Mouse (Mus musculus) hindbrain, embryonic 12.5 days (tissue): ENCODE measurements at regions not wholly inside any gene's neighbourhood (a gene's known extent, or its start where the extent isn't known, plus 50 kb on each side); places are given as distances from the start of the nearest gene placed in this dataset.
A peak's percentile ranks its signal among the peaks of the same experiment; 100 is the strongest.

Source experiments
- ATAC-seq: fragments of 200-750 bp; cut with Nextera tagmentation; 2 replicates; pipeline ENCODE4 v1.8.0; 2017; ENCODE audit warnings: moderate TSS enrichment; ENCODE audit not compliant: low FRiP score
- H3K27ac ChIP-seq: fragments of 300-500 bp; sonication (generic); 2 replicates; pipeline ENCODE4 v1.5.1; 2016; ENCODE audit warnings: mild to moderate bottlenecking
- H3K27me3 ChIP-seq: fragments of 300-500 bp; sonication (generic); 2 replicates; pipeline ENCODE4 v1.6.1; 2016; ENCODE audit warnings: mild to moderate bottlenecking
- H3K36me3 ChIP-seq: fragments of 300-500 bp; sonication (generic); 2 replicates; pipeline ENCODE4 v1.6.1; 2016; ENCODE audit warnings: mild to moderate bottlenecking
- H3K4me1 ChIP-seq: fragments of 300-500 bp; sonication (generic); 2 replicates; pipeline ENCODE4 v1.6.1; 2016
- H3K4me2 ChIP-seq: fragments of 300-500 bp; sonication (generic); replicated peaks from 2 replicates; pipeline ENCODE4 v1.6.1; 2016; ENCODE audit warnings: mild to moderate bottlenecking
- H3K4me3 ChIP-seq: fragments of 300-500 bp; sonication (generic); 2 replicates; pipeline ENCODE4 v1.5.1; 2016; ENCODE audit warnings: mild to moderate bottlenecking
- H3K9ac ChIP-seq: fragments of 300-500 bp; sonication (generic); 2 replicates; pipeline ENCODE4 v1.6.1; 2016; ENCODE audit warnings: mild to moderate bottlenecking, moderate library complexity
- H3K9me3 ChIP-seq: fragments of 300-500 bp; sonication (generic); replicated peaks from 2 replicates; pipeline ENCODE4 v1.6.1; 2016; ENCODE audit warnings: mild to moderate bottlenecking
- WGBS: fragments of 180-500 bp; shearing (Covaris S2); methylation state at CpG from one replicate; pipeline ENCODE4 v1.1.7; 2016; 5-methylcytosine and 5-hydroxymethylcytosine counted together

DNA sequence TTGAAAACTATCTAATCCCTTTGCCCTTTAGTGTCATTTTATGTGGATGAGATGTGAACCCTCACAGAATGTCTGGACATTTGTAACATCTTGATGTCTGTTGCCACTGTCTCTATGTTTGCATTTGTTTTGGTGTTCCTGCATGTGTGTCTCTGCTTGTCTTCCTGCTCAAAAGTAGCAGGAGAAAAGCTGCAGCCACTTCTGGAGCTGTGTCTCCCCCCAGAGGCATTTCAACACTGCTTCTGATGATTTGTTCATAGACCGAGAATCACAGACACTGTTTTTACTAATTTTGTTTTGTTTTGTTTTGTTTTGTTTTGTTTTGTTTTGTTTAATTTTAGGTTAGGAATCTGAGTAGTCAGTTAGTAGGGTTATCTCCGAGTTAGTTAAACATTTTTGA is 883.8 kb downstream of the Gbe1 start:
- 78% methylated on average over 2 of the region's 2 CpGs for WGBS
- H3K4me3 ChIP-seq: no peak overlapping the region
- no peak overlapping the region for H3K4me2 ChIP-seq
- no peak for ATAC-seq
- H3K9ac ChIP-seq: no peak overlapping the region
- no peak overlapping the region for H3K27ac ChIP-seq
- H3K9me3 ChIP-seq: no peaks in the 10 kb centered on the region
- no peaks in the 10 kb centered on the region for H3K27me3 ChIP-seq
- H3K4me1 ChIP-seq: no peaks in the 10 kb centered on the region
- no peaks in the 10 kb centered on the region for H3K36me3 ChIP-seq

DNA sequence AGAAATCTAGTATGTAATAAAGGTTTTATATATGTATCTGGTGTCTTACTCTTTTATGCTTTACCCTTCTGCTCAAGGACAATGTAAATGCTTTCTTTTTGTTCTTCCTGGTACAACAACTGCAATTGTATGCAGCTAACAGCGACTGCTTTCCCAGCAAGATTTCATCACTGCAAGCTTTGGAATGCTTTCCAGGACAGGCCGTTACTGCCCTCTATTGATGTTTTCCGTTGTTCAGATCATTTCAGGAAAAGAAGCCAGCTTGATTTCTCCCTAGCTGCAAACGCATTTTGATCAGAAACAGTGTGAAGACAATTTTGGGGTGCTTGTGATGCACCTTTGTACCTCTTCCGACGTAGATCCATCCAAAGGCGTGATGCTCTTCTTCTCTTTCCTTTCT is 895.1 kb downstream of the Gbe1 start:
- H3K36me3 ChIP-seq: no peaks in the 10 kb centered on the region
- H3K9me3 ChIP-seq: no peaks in the 10 kb centered on the region
- no peaks in the 10 kb centered on the region for H3K27me3 ChIP-seq
- no peak overlapping the region for H3K9ac ChIP-seq
- H3K27ac ChIP-seq: no peak overlapping the region
- no peak overlapping the region for H3K4me2 ChIP-seq
- WGBS: 56% methylated on average over 7 of the region's 7 CpGs
- ATAC-seq: no peak
- no peaks in the 10 kb centered on the region for H3K4me1 ChIP-seq
- no peak overlapping the region for H3K4me3 ChIP-seq

DNA sequence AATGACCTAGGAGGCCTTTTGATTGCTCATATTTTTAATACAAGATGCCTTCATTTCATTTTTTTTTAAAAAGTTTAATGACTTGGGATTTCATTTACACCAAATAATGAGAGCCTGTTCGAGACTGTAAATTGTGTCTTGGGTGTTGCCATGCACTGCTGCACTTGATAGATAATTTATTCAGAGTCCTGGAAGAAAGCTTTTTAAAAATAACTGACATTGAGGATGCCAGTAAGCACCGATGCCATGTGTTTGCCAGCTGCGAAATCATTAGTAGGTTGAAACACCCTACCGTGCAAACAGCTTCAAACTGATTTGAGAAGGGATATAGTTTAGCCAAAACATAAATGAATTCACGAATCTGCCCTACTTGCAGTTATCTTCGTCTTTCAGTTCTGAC is 910.7 kb downstream of the Gbe1 start:
- H3K9ac ChIP-seq: no peak overlapping the region
- no peaks in the 10 kb centered on the region for H3K4me1 ChIP-seq
- WGBS: 56% methylated on average over 6 of the region's 6 CpGs
- no peak overlapping the region for H3K27ac ChIP-seq
- no peak overlapping the region for H3K4me2 ChIP-seq
- no peak overlapping the region for H3K4me3 ChIP-seq
- H3K9me3 ChIP-seq: no peaks in the 10 kb centered on the region
- no peaks in the 10 kb centered on the region for H3K36me3 ChIP-seq
- no peak for ATAC-seq
- no peaks in the 10 kb centered on the region for H3K27me3 ChIP-seq

DNA sequence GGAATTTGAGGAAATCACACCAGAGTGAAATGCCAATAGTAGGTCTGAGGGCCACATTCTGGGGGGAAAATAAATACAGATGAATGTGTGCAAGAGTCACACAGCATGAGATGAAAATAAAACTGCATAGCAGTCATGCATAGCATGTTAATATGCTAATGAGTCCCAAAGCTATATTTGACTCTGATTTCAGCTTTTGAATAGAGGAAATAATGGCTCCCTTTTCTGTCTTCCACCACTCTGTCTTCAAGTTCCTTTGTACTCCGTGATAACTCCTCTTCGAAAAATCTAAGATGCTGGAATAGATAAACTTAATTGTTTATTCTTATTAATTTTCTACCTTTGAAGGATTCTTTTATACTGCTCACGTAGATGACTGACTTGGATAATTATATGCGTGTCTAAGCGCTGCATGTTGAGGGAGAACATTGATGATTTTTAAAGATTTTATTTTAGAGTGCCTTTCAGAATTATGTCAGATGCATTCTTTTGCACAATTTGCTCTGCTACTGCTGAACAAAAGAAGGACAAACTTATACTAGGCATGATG is 916.4 kb downstream of the Gbe1 start:
- no peaks in the 10 kb centered on the region for H3K36me3 ChIP-seq
- H3K4me1 ChIP-seq: no peaks in the 10 kb centered on the region
- H3K9me3 ChIP-seq: no peaks in the 10 kb centered on the region
- WGBS: 80% methylated on average over 5 of the region's 5 CpGs
- no peak overlapping the region for H3K9ac ChIP-seq
- H3K27me3 ChIP-seq: no peaks in the 10 kb centered on the region
- no peak for ATAC-seq
- no peak overlapping the region for H3K4me2 ChIP-seq
- H3K27ac ChIP-seq: no peak overlapping the region
- no peak overlapping the region for H3K4me3 ChIP-seq

DNA sequence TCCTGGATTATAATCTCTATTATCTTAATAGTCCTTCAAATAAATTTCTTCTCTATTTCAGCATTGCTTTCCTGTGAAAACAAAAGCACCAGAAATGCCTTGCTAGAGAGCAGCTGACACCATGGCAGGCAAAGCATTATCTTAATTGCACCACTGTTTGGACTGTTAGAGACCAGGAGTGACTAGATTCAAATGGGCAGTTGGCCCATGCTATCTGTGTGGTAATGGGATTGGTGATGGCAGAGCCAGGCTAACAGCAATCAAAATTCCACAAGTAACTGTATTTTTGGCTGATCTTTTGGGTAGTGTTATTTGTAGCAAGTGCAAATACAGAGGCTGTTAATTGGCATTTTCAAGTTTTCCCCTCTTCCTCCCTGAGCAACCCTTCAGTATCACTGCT is 929.3 kb downstream of the Gbe1 start:
- Histone ChIP-seq H3K27me3 (no peaks in the 10 kb centered on the region), H3K36me3 (no peaks in the 10 kb centered on the region), H3K9me3 (no peaks in the 10 kb centered on the region), H3K4me3 (no peak overlapping the region), H3K4me2 (no peak overlapping the region), H3K4me1 (no peaks in the 10 kb centered on the region), H3K9ac (no peak overlapping the region), H3K27ac (no peak overlapping the region)
- ATAC-seq: no peak

DNA sequence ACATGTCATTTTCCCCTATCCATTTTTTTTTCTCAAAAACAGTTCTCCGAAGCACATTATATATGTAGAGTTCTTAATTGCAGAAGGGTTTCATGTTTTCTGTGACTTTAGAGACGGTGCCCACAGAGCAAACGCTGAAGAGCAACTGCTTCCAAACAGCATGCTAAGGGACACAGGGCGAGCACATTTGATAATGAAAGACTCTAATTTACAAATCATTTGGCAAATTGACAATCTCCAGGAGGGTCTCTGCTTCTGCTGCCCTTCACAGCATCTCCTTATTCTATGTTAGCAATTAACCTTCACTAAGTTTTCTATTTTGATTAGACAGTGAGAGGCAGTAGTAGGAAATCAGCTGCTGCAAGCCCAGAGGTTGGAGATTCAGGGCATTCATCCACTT is 929.7 kb downstream of the Gbe1 start:
- no peak overlapping the region for H3K9ac ChIP-seq
- no peak overlapping the region for H3K4me2 ChIP-seq
- no peaks in the 10 kb centered on the region for H3K9me3 ChIP-seq
- no peak overlapping the region for H3K27ac ChIP-seq
- no peaks in the 10 kb centered on the region for H3K4me1 ChIP-seq
- no peak overlapping the region for H3K4me3 ChIP-seq
- H3K36me3 ChIP-seq: no peaks in the 10 kb centered on the region
- WGBS: 76% methylated on average over 4 of the region's 4 CpGs
- no peaks in the 10 kb centered on the region for H3K27me3 ChIP-seq
- no peak for ATAC-seq

DNA sequence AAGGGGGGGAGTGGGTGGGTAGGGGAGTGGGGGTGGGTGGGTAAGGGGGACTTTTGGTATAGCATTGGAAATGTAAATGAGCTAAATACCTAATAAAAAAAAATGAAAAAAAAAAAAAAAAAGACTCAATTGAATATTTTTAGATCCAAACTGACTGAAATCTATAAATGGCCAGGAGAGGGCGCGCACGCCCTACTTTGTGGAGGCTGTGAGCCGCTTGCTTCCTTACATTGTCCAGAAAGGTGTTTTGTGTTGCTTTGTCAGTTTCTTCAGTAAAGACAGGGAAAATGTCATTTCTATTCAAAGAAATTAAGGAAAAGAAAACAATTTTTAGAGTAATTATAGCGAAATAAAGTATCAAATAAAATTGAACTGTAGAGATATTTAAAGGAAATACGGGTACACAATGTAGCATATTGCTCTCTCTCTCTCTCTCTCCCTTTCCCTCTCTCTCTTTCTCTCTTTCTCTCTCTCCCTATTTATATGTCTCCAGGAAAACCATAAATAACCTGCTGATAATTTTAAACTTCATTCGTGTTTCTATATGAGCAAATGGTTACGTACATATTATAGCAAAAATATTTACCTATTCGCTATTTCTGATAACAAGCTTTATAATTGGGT is 933.9 kb downstream of the Gbe1 start:
- H3K9me3 ChIP-seq: no peaks in the 10 kb centered on the region
- no peak overlapping the region for H3K9ac ChIP-seq
- 35% methylated on average over 9 of the region's 9 CpGs for WGBS
- H3K27me3 ChIP-seq: no peaks in the 10 kb centered on the region
- H3K4me2 ChIP-seq: no peak overlapping the region
- no peaks in the 10 kb centered on the region for H3K4me1 ChIP-seq
- no peak overlapping the region for H3K4me3 ChIP-seq
- no peaks in the 10 kb centered on the region for H3K36me3 ChIP-seq
- peak; percentile 74 for ATAC-seq
- no peak overlapping the region for H3K27ac ChIP-seq

DNA sequence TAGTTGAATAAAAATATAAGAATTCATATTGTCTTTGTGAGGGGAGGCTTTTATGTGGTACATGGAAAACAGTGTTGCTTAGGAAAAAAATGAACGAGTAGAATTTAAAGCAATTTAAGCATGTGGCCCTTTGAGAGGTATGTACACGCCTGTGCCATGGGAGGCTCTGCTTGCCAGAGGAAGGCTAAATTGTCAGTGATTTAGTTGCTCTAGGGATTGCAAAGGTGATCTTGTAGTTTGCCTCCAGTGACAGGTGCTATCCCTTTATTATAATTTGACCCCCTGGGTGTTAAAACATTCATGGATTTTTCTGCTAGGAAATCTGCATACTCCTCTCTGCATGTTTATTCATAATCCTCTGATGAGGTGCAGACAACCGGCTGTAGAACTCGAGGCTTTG is 942.0 kb downstream of the Gbe1 start:
- ATAC-seq: peak; percentile 84
- H3K27me3 ChIP-seq: no peaks in the 10 kb centered on the region
- H3K9me3 ChIP-seq: no peaks in the 10 kb centered on the region
- H3K9ac ChIP-seq: no peak overlapping the region
- 55% methylated on average over 4 of the region's 4 CpGs for WGBS
- no peak overlapping the region for H3K4me3 ChIP-seq
- H3K4me2 ChIP-seq: no peak overlapping the region
- no peaks in the 10 kb centered on the region for H3K4me1 ChIP-seq
- H3K27ac ChIP-seq: no peak overlapping the region
- H3K36me3 ChIP-seq: no peaks in the 10 kb centered on the region

DNA sequence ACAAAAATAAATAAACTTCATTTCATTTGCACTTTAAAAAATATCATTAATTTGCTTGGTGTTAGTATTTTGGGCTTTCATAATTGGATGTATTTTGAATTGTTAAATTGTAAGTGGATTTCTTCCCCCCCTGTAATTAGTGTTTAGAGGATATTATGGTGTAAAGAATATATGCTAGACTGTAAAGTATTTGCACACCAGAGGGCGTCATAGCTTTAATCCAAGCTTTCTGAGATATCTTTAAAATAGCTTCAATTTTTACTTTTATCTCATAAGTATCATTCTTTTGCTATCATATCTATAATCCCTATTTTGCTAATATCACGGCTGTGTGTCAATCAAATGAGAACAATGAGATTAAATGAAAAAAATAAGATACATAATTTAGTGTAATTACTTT is 942.4 kb downstream of the Gbe1 start:
- 73% methylated on average over 2 of the region's 2 CpGs for WGBS
- Histone ChIP-seq H3K4me2 (no peak overlapping the region), H3K9me3 (no peaks in the 10 kb centered on the region), H3K4me3 (no peak overlapping the region), H3K27me3 (no peaks in the 10 kb centered on the region), H3K36me3 (no peaks in the 10 kb centered on the region), H3K4me1 (no peaks in the 10 kb centered on the region), H3K27ac (no peak overlapping the region), H3K9ac (no peak overlapping the region)
- no peak for ATAC-seq

DNA sequence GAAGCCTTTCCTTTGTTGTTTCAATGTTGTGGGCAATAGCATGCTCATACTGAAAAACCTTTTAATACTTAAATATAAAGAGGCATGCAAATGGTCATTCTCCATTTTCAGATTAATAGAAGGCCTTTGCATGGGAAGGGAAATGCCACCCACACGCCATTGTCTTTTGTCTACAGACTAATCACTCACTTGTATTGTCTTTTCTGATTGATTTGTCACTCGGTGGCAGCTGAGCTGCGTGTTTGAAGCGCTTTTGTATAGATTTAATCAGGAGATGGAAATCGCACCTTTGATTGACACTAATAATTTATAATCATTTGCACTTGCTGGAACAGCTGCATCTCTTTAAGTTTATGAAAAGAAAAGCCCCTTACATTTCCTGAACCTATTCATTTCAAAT is 953.4 kb downstream of the Gbe1 start:
- Histone ChIP-seq H3K27me3 (no peaks in the 10 kb centered on the region), H3K36me3 (no peaks in the 10 kb centered on the region), H3K9ac (no peak overlapping the region), H3K9me3 (no peaks in the 10 kb centered on the region), H3K27ac (no peak overlapping the region; the same call in 1 of the 2 replicates), H3K4me1 (0 out of 2 replicates have a peak, but pooled peaks cover 2% of the 10 kb centered on the region), H3K4me2 (no peak overlapping the region), H3K4me3 (no peak overlapping the region)
- 26% methylated on average over 5 of the region's 5 CpGs for WGBS
- ATAC-seq: peak; percentile 59; the same call in 1 of the 2 replicates
